8 mouse cellular contexts compared by ENCODE assay signal in the genomic region with DNA sequence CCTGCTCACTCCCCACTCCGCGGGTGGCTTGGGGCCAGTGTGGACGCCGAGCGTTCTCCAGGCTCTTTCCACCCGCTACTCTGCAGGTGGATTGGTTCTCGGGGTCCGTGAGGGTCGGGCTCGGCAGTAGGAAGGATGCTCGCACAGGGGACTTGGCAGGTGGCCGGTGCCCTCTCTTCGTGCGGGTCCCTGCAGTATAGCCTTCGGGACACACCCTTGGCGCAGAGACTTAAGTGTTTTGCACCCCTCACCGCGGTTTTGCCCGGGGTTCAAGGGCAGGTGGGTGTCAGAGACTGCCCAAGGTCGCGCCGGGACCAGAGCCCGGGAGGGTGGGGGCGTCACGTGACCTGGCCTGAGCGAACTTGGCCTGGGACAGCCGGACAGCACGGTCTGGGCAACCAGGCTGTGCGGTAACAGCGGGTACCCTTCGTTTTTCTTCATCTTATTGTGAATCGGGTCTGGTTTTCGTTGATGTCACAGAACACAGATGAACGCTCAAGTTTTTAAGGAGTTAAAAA. TPM values are rescaled to one million over a fixed set of nuclear protein-coding genes. Genes with fewer than 3 reads are reported as not detected.
A peak's percentile ranks its signal among the peaks of the same experiment; 100 is the strongest.
DNase-seq lines count a peak whose midpoint lies in the region; ATAC-seq and TF ChIP-seq lines count a peak whose summit lies in the region.

No protein-coding gene starts in this region.

- TF ChIP-seq EP300 in liver, postnatal 0 days (IDR thresholded peaks at IDR 0.05; ENCODE audit: low read depth), result peak; percentile 2; the same call in 1 of the 2 replicates

- no peaks in the 10 kb centered on the region for H3K36me3 ChIP-seq in C2C12 (ENCODE audit: control insufficient read depth, insufficient read depth)
- H3K36me3 ChIP-seq in embryonic facial prominence, embryonic 13.5 days, result no peaks in the 10 kb centered on the region
- H3K36me3 ChIP-seq in heart, embryonic 12.5 days, result no peaks in the 10 kb centered on the region
- no peaks in the 10 kb centered on the region for H3K36me3 ChIP-seq in kidney, embryonic 16.5 days (ENCODE audit: insufficient read depth, low read length)
- no peaks in the 10 kb centered on the region for H3K36me3 ChIP-seq in liver, postnatal 0 days (replicated peaks; ENCODE audit: insufficient read depth, low read length)
- no peaks in the 10 kb centered on the region for H3K36me3 ChIP-seq in neural tube, embryonic 15.5 days

- no peaks in the 10 kb centered on the region for H3K9me3 ChIP-seq in embryonic facial prominence, embryonic 13.5 days
- no peaks in the 10 kb centered on the region for H3K9me3 ChIP-seq in heart, embryonic 12.5 days (replicated peaks)
- H3K9me3 ChIP-seq in kidney, embryonic 16.5 days (ENCODE audit: low read length), result no peaks in the 10 kb centered on the region
- H3K9me3 ChIP-seq in liver, postnatal 0 days (ENCODE audit: low read length), result no peaks in the 10 kb centered on the region
- H3K9me3 ChIP-seq in neural tube, embryonic 15.5 days (replicated peaks), result no peaks in the 10 kb centered on the region

- no peak; the same call in 1 of the 2 replicates for ATAC-seq in embryonic facial prominence, embryonic 13.5 days (ENCODE audit: insufficient number of reproducible peaks, insufficient read depth, low FRiP score, low TSS enrichment, low read depth)
- ATAC-seq in heart, embryonic 12.5 days (ENCODE audit: insufficient number of reproducible peaks, low FRiP score), result peak; percentile 67
- peak; percentile 4; the same call in 1 of the 2 replicates for ATAC-seq in kidney, embryonic 16.5 days (ENCODE audit: low FRiP score, low TSS enrichment)
- ATAC-seq in liver, postnatal 0 days, result 0 out of 2 replicates have a peak, but pooled peaks have one; percentile 3
- peak; percentile 12; the same call in 1 of the 2 replicates for ATAC-seq in neural tube, embryonic 15.5 days (ENCODE audit: low FRiP score)

- H3K79me2 ChIP-seq in C2C12 (ENCODE audit: control insufficient read depth, insufficient read depth), result peaks cover 36% of the 10 kb centered on the region

- no peak for TF ChIP-seq CTCF in C2C12 (IDR thresholded peaks at IDR 0.05; ENCODE audit: control insufficient read depth, insufficient read depth, insufficient read length)
- TF ChIP-seq CTCF in liver, postnatal 0 days (IDR thresholded peaks at IDR 0.05; ENCODE audit: low read depth), result no peak

- H3ac ChIP-seq in C2C12 (ENCODE audit: control insufficient read depth, insufficient read length, low read depth), result peak overlapping the region; percentile 83

- DNase-seq in adrenal gland, postnatal 10 days, result peak; percentile 92
- DNase-seq in liver, postnatal 0 days, result peak; percentile 80
- peak; percentile 36 to 37 for DNase-seq in thymus, postnatal 10 days (ENCODE audit: low spot score in 2 of 2)

- peak overlapping the region; percentile 98 for H3K4me2 ChIP-seq in embryonic facial prominence, embryonic 13.5 days
- H3K4me2 ChIP-seq in heart, embryonic 12.5 days, result peak overlapping the region; percentile 97
- H3K4me2 ChIP-seq in kidney, embryonic 16.5 days (replicated peaks; ENCODE audit: low read depth, low read length), result peak overlapping the region; percentile 96
- peak overlapping the region; percentile 82 for H3K4me2 ChIP-seq in liver, postnatal 0 days (ENCODE audit: low read depth, low read length)
- peak overlapping the region; percentile 79 for H3K4me2 ChIP-seq in neural tube, embryonic 15.5 days

- H3K4me1 ChIP-seq in embryonic facial prominence, embryonic 13.5 days, result peaks cover 35% of the 10 kb centered on the region
- peaks cover 33% of the 10 kb centered on the region for H3K4me1 ChIP-seq in heart, embryonic 12.5 days (replicated peaks)
- peaks cover 33% of the 10 kb centered on the region for H3K4me1 ChIP-seq in kidney, embryonic 16.5 days (ENCODE audit: insufficient read depth, low read length)
- H3K4me1 ChIP-seq in liver, postnatal 0 days (ENCODE audit: insufficient read depth), result peaks cover 55% of the 10 kb centered on the region
- H3K4me1 ChIP-seq in neural tube, embryonic 15.5 days, result peaks cover 52% of the 10 kb centered on the region

- peak overlapping the region; percentile 72 for H3K9ac ChIP-seq in embryonic facial prominence, embryonic 13.5 days
- peak overlapping the region; percentile 81 for H3K9ac ChIP-seq in heart, embryonic 12.5 days
- peak overlapping the region; percentile 71 for H3K9ac ChIP-seq in kidney, embryonic 16.5 days (replicated peaks; ENCODE audit: low read length)
- peak overlapping the region; percentile 82 for H3K9ac ChIP-seq in liver, postnatal 0 days (replicated peaks)
- peak overlapping the region; percentile 44 for H3K9ac ChIP-seq in neural tube, embryonic 15.5 days (replicated peaks)

- WGBS in embryonic facial prominence, embryonic 13.5 days, result under 1% methylated on average over 34 of the region's 34 CpGs
- WGBS in heart, embryonic 12.5 days, result under 1% methylated on average over 34 of the region's 34 CpGs
- WGBS in kidney, embryonic 16.5 days, result under 1% methylated on average over 34 of the region's 34 CpGs
- under 1% methylated on average over 34 of the region's 34 CpGs for WGBS in liver, postnatal 0 days (ENCODE audit: insufficient replicate concordance)
- WGBS in neural tube, embryonic 15.5 days, result 1% methylated on average over 34 of the region's 34 CpGs

- H3K79me3 ChIP-seq in C2C12 (ENCODE audit: low read depth), result peaks cover 18% of the 10 kb centered on the region

- H3K27me3 ChIP-seq in C2C12 (ENCODE audit: control insufficient read depth, insufficient read depth, insufficient read length), result no peaks in the 10 kb centered on the region
- H3K27me3 ChIP-seq in embryonic facial prominence, embryonic 13.5 days, result peaks cover 39% of the 10 kb centered on the region
- H3K27me3 ChIP-seq in heart, embryonic 12.5 days (replicated peaks), result no peaks in the 10 kb centered on the region
- H3K27me3 ChIP-seq in kidney, embryonic 16.5 days (ENCODE audit: insufficient read depth, low read length), result no peaks in the 10 kb centered on the region; the same call in 1 of the 2 replicates
- H3K27me3 ChIP-seq in liver, postnatal 0 days (ENCODE audit: insufficient read depth, low read length), result no peaks in the 10 kb centered on the region
- peaks cover 42% of the 10 kb centered on the region for H3K27me3 ChIP-seq in neural tube, embryonic 15.5 days (replicated peaks)

- H3K4me3 ChIP-seq in C2C12 (ENCODE audit: insufficient read depth, poor library complexity, severe bottlenecking), result peak overlapping the region; percentile 50
- H3K4me3 ChIP-seq in embryonic facial prominence, embryonic 13.5 days, result peak overlapping the region; percentile 61
- peak overlapping the region; percentile 57 for H3K4me3 ChIP-seq in heart, embryonic 12.5 days
- peak overlapping the region; percentile 73 for H3K4me3 ChIP-seq in kidney, embryonic 16.5 days (ENCODE audit: low read length)
- H3K4me3 ChIP-seq in liver, postnatal 0 days (ENCODE audit: low read depth, low read length), result peak overlapping the region; percentile 71
- peak overlapping the region; percentile 55 for H3K4me3 ChIP-seq in neural tube, embryonic 15.5 days (replicated peaks)

- H3K27ac ChIP-seq in embryonic facial prominence, embryonic 13.5 days, result peak overlapping the region; percentile 45; the same call in 1 of the 2 replicates
- H3K27ac ChIP-seq in heart, embryonic 12.5 days (ENCODE audit: poor library complexity, severe bottlenecking), result peak overlapping the region; percentile 96
- peak overlapping the region; percentile 96 for H3K27ac ChIP-seq in kidney, embryonic 16.5 days (ENCODE audit: low read length)
- peak overlapping the region; percentile 95 for H3K27ac ChIP-seq in liver, postnatal 0 days (ENCODE audit: low read depth)
- peak overlapping the region; percentile 89 for H3K27ac ChIP-seq in neural tube, embryonic 15.5 days (replicated peaks)

TF ChIP-seq in C2C12, 6 proteins besides CTCF, POLR2A, EP300 and RAD21:
- TF ChIP-seq USF1 (IDR thresholded peaks at IDR 0.05; ENCODE audit: low read depth) (peak; percentile 97), MYOG (IDR thresholded peaks at IDR 0.05; ENCODE audit: control insufficient read depth, extremely low read depth, insufficient read length) (no peak)

RNA-seq across cellular contexts. Expression of gene Cpt1a, which starts 1.7 kb away (rescaled TPM):
- polyA plus RNA-seq in C2C12 (2012; fragmentation: generic; extraction: Trizol), result 56.7 TPM
- 100 to 1,000 TPM; 173 to 277 TPM for total RNA-seq in adrenal gland, postnatal 10 days (2021)
- polyA plus RNA-seq in embryonic facial prominence, embryonic 13.5 days (2015; fragmentation: Nextera tagmentation; extraction: Ambion mirVana), result 14.4 and 16.7 TPM in 2 replicates
- 22.3 and 22.4 TPM in 2 replicates for polyA plus RNA-seq in heart, embryonic 12.5 days (2016; fragmentation: Nextera tagmentation; extraction: Ambion mirVana)
- 44.5 and 46.4 TPM in 2 replicates for polyA plus RNA-seq in kidney, embryonic 16.5 days (2015; fragmentation: Nextera tagmentation; extraction: Ambion mirVana)
- polyA plus RNA-seq in liver, postnatal 0 days (2015; fragmentation: Nextera tagmentation; extraction: Ambion mirVana), result 139 and 140 TPM in 2 replicates
- polyA plus RNA-seq in neural tube, embryonic 15.5 days (2015; fragmentation: Nextera tagmentation; extraction: Ambion mirVana), result 14.7 and 21.6 TPM in 2 replicates

RNA-seq across cellular contexts. Expression of gene Ighmbp2, which starts 41.0 kb away (rescaled TPM):
- 5.3 TPM for polyA plus RNA-seq in C2C12 (2012; fragmentation: generic; extraction: Trizol)
- total RNA-seq in adrenal gland, postnatal 10 days (2021), result 1 to 10 TPM; 5.8 to 8.4 TPM
- polyA plus RNA-seq in embryonic facial prominence, embryonic 13.5 days (2015; fragmentation: Nextera tagmentation; extraction: Ambion mirVana), result 12.7 and 12.9 TPM in 2 replicates
- 7.2 and 7.6 TPM in 2 replicates for polyA plus RNA-seq in heart, embryonic 12.5 days (2016; fragmentation: Nextera tagmentation; extraction: Ambion mirVana)
- polyA plus RNA-seq in kidney, embryonic 16.5 days (2015; fragmentation: Nextera tagmentation; extraction: Ambion mirVana), result 11.2 and 11.6 TPM in 2 replicates
- polyA plus RNA-seq in liver, postnatal 0 days (2015; fragmentation: Nextera tagmentation; extraction: Ambion mirVana), result 1.4 and 1.8 TPM in 2 replicates
- polyA plus RNA-seq in neural tube, embryonic 15.5 days (2015; fragmentation: Nextera tagmentation; extraction: Ambion mirVana), result 10.6 and 10.7 TPM in 2 replicates

RNA-seq across cellular contexts. Expression of gene Mrpl21, which starts 41.1 kb away (rescaled TPM):
- polyA plus RNA-seq in C2C12 (2012; fragmentation: generic; extraction: Trizol), result 86.3 TPM
- total RNA-seq in adrenal gland, postnatal 10 days (2021), result 10 to 100 TPM; 82.2 to 91.3 TPM
- 128 and 140 TPM in 2 replicates for polyA plus RNA-seq in embryonic facial prominence, embryonic 13.5 days (2015; fragmentation: Nextera tagmentation; extraction: Ambion mirVana)
- 97.1 and 98.1 TPM in 2 replicates for polyA plus RNA-seq in heart, embryonic 12.5 days (2016; fragmentation: Nextera tagmentation; extraction: Ambion mirVana)
- 117 and 125 TPM in 2 replicates for polyA plus RNA-seq in kidney, embryonic 16.5 days (2015; fragmentation: Nextera tagmentation; extraction: Ambion mirVana)
- 43.9 and 45.5 TPM in 2 replicates for polyA plus RNA-seq in liver, postnatal 0 days (2015; fragmentation: Nextera tagmentation; extraction: Ambion mirVana)
- 103 and 105 TPM in 2 replicates for polyA plus RNA-seq in neural tube, embryonic 15.5 days (2015; fragmentation: Nextera tagmentation; extraction: Ambion mirVana)

Comparison
In these comparisons a context has a peak if more than half of its experiments do, and no peak if none do; other contexts are left out.
1. DNase-seq: peak in every context shown above with its lines; median percentile 92 in adrenal gland, postnatal 10 days; 80 in liver, postnatal 0 days; 36 in thymus, postnatal 10 days.
2. H3K27ac ChIP-seq: peak in every context shown above with its lines; median percentile 96 in heart, embryonic 12.5 days; 96 in kidney, embryonic 16.5 days; 95 in liver, postnatal 0 days; 89 in neural tube, embryonic 15.5 days; 45 in embryonic facial prominence, embryonic 13.5 days.